Mouse (Mus musculus) ES-E14 (cell line): ENCODE results near the gene Unc5b.

Experiments used
- CHD2 ChIP-seq: IDR thresholded peaks from 2 replicates; pipeline ENCODE4 v1.6.1; 2014; ENCODE audit warnings: mild to moderate bottlenecking, low read depth, low read length, inconsistent platforms
- HCFC1 ChIP-seq: IDR thresholded peaks from 2 replicates; pipeline ENCODE4 v1.6.1; 2012; ENCODE audit warnings: low read length, inconsistent platforms, borderline replicate concordance; ENCODE audit not compliant: insufficient read depth
- MAFK ChIP-seq: IDR thresholded peaks from 2 replicates; pipeline ENCODE4 v1.6.1; 2014; ENCODE audit warnings: mild to moderate bottlenecking, low read depth, low read length, inconsistent platforms; ENCODE audit not compliant: insufficient read depth
- ZNF384 ChIP-seq: IDR thresholded peaks from 2 replicates; pipeline ENCODE4 v1.6.1; 2012; ENCODE audit warnings: low read depth, low read length, inconsistent platforms

DNA sequence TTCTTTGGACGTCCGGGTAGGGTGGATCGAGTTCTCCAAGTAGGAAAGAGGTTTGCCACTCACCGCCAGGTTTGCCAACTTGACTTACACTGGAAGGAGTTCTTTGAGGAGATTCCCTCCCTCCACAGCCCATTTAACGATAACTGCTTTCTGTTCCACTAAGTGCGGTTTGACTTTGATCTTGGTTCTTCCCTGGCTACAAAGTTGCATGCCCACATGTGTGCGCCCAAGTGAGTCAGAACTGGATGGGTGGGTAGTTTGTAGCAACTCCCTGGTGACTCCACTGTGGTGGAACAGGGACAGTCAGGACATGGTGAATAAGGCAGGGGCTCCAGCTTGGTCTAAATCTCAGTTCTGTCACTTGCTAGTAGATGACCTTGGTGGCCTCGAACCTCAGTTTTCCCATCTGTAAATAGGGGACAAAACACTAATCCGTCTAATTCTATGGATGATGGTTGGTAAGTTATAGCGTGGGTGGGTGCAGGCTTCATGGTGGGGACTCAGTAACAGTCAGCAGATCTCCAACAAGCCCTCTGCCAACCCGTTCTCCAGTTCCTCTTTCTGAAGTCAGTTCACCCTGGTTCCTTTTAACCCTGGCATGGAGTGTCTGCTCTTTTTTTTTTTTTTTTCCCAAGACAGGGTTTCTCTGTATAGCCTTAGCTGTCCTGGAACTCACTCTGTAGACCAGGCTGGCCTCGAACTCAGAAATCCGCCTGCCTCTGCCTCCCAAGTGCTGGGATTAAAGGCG is 86.7 kb downstream of the Unc5b start:
- TF ChIP-seq CHD2 (no peak), HCFC1 (no peak), ZNF384 (no peak), MAFK (no peak)
